Mouse (Mus musculus): ENCODE results near the gene Arhgef26.

Arhgef26 gene

GRCm38 (mm10) chr3:62449871-62450496, 111.8 kb downstream of the Arhgef26 start:
- in situ Hi-C loops (cut with MboI, MseI) = loop anchor here (5.0 kb wide), 1 partner anchor 1208 kb away; no protein-coding TSS in a partner anchor

- in situ Hi-C loops (cut with MboI, MseI) = loop anchor here (5.0 kb wide), 1 partner anchor 1211 kb away; no protein-coding TSS in a partner anchor
Observed at GRCm38 (mm10) chr3:62452961-62453360, 114.8 kb downstream of the Arhgef26 start.

GRCm38 (mm10) chr3:62454096-62454495, 116.0 kb downstream of the Arhgef26 start:
- in situ Hi-C loops (cut with MboI, MseI) = loop anchor here (5.0 kb wide), 1 partner anchor 1212 kb away; no protein-coding TSS in a partner anchor

GRCm38 (mm10) chr3:62455854-62456253, 117.7 kb downstream of the Arhgef26 start:
- in situ Hi-C loops (cut with MboI, MseI) = no loop called here

GRCm38 (mm10) chr3:62458284-62459013, 120.3 kb downstream of the Arhgef26 start:
- in situ Hi-C loops (cut with MboI, MseI) = no loop called here

GRCm38 (mm10) chr3:62459483-62459882, 121.3 kb downstream of the Arhgef26 start:
- in situ Hi-C loops (cut with MboI, MseI) = no loop called here

- in situ Hi-C loops (cut with MboI, MseI) = no loop called here
Observed at GRCm38 (mm10) chr3:62464276-62464675, 126.1 kb downstream of the Arhgef26 start.

- in situ Hi-C loops (cut with MboI, MseI) = loop anchor here (10.0 kb wide), 1 partner anchor 1545 kb away; no protein-coding TSS in a partner anchor
Observed at GRCm38 (mm10) chr3:62470179-62470578, 132.0 kb downstream of the Arhgef26 start.

GRCm38 (mm10) chr3:62484340-62484739, 146.2 kb downstream of the Arhgef26 start:
- in situ Hi-C loops (cut with MboI, MseI) = no loop called here

- in situ Hi-C loops (cut with MboI, MseI) = loop anchor here (10.0 kb wide), 1 partner anchor 1502 kb away; no protein-coding TSS in a partner anchor
Observed at GRCm38 (mm10) chr3:62492568-62492967, 154.4 kb downstream of the Arhgef26 start.

GRCm38 (mm10) chr3:62499327-62499726, 161.2 kb downstream of the Arhgef26 start:
- in situ Hi-C loops (cut with MboI, MseI) = loop anchor here (10.0 kb wide), 1 partner anchor 1495 kb away; no protein-coding TSS in a partner anchor

GRCm38 (mm10) chr3:62505166-62505900, 167.2 kb downstream of the Arhgef26 start:
- in situ Hi-C loops (cut with MboI, MseI) = loop anchor here (25.0 kb wide), 1 partner anchor 1143 kb away; the partner anchor contains the start of genes B430305J03Rik and Rap2b

- in situ Hi-C loops (cut with MboI, MseI) = loop anchor here (25.0 kb wide), 1 partner anchor 1144 kb away; the partner anchor contains the start of genes B430305J03Rik and Rap2b
Observed at GRCm38 (mm10) chr3:62506488-62507205, 168.5 kb downstream of the Arhgef26 start, which contains the start of gene Dhx36. Gene Dhx36 (minus strand): TSS chr3:62507004.

- in situ Hi-C loops (cut with MboI, MseI) = loop anchor here (25.0 kb wide), 1 partner anchor 1145 kb away; the partner anchor contains the start of genes B430305J03Rik and Rap2b
Observed at GRCm38 (mm10) chr3:62507206-62507647, 169.1 kb downstream of the Arhgef26 start.

Measured in regulatory T cell (primary cell).